Mouse (Mus musculus): ENCODE results near the gene Dscam.

Dscam gene

GRCm38 (mm10) chr16:97110028-97110427 lies 60.5 kb downstream of the Dscam start:
- no peak for ATAC-seq (ENCODE audit: insufficient number of reproducible peaks, low FRiP score, low TSS enrichment)

DNA sequence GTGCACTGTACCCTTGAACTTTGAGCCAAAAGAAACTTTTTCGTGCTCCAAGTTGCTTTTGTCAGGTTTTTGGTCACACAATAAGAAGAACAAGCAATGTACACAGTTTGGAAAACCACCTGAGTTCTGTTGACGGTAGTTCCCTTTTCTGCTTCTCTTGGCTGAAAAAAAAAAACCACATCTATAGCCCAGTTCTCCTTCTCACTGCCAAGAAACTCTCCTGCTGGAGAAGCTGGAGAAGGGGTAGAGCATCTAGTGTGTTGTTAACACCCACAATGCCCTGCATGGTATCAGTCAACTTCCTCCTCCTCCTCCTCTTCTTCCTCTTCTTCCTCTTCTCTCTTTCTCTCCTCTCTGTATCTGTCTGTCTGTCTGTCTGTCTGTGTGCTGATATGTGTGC lies 65.3 kb downstream of the Dscam start:
- ATAC-seq (ENCODE audit: insufficient number of reproducible peaks, low FRiP score, low TSS enrichment), result no peak

- no peak for ATAC-seq (ENCODE audit: insufficient number of reproducible peaks, low FRiP score, low TSS enrichment)
These were observed 67.5 kb downstream of the Dscam start for GRCm38 (mm10) chr16:97103046-97103445.

- no peak for ATAC-seq (ENCODE audit: insufficient number of reproducible peaks, low FRiP score, low TSS enrichment)
These were observed 70.5 kb downstream of the Dscam start for GRCm38 (mm10) chr16:97100091-97100490.

DNA sequence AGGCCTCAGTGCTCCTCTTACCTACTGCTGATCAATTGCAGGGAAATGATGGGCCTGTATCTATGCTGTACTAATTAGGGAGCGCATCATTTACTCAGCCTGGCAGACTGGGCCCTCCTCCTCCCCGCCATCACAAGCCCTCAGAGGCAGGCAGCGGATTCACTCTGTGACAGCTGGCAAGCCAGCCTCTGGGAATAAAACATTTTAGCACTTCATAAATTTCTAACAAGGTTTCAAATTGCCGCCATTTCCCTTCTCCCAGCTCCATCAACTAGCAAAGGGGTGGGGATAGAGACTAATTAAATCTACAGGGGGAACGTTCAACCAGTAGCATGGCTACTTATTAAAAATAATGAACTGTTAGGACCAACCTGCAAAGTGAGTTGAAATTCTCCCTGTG lies 72.0 kb downstream of the Dscam start:
- no peak for ATAC-seq (ENCODE audit: insufficient number of reproducible peaks, low FRiP score, low TSS enrichment)

DNA sequence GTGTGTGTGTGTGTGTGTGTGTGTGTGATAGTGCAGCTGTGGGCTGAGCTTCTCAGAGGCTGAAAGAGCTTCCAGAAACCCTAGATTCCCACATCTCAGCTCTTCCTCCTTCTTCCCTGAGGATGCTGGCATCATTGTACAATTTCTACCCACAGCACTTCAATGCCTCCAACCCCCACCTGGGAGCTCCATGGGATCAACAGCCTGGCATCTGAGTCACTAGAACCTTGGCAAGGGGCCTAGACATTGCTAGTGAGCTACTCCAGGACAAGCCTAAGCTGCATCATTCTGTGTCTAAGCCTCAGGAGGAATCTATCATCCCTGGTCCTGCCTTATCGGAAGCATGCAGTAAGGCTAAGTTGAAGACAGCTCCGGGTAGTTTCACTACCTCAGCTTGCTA lies 73.8 kb downstream of the Dscam start:
- ATAC-seq (ENCODE audit: insufficient number of reproducible peaks, low FRiP score, low TSS enrichment), result peak; percentile 80

DNA sequence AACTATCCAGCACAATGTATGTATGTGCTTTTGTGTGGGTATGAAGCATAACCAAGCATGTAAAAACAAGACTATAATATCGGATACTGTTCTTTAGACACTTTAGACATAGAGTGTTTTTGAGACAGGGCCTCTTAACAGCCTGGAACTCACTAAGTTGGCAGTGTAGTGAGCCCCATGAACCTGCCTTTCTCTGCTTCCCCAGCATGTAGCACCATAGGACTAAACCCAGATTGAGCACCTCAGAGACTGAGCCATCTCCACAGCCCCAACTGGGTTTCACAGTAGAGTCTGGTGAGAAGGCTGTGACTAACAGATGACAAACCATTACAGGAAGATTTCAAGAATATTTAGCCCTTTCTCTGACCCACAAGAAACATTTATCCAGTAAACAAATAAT lies 75.1 kb downstream of the Dscam start:
- ATAC-seq (ENCODE audit: insufficient number of reproducible peaks, low FRiP score, low TSS enrichment), result no peak

DNA sequence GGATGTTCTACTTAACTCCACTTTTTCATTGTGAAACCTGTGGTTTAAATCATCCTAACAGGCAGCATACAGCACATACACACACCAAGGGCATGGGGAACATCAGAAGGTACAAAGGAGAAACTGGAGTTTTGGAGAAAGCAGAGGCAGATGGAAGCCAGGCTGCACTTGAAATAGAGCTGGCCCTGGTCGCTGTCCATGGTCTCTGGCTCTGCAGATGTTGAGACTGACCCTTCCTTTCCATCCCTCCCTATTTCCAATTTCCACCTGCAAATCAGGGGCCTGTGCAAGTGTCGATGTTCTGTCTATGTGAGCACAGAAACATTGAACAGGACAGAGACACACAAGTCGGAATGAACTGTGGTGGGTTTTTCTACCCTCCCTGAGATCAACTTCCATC lies 81.2 kb downstream of the Dscam start:
- ATAC-seq (ENCODE audit: insufficient number of reproducible peaks, low FRiP score, low TSS enrichment), result no peak

DNA sequence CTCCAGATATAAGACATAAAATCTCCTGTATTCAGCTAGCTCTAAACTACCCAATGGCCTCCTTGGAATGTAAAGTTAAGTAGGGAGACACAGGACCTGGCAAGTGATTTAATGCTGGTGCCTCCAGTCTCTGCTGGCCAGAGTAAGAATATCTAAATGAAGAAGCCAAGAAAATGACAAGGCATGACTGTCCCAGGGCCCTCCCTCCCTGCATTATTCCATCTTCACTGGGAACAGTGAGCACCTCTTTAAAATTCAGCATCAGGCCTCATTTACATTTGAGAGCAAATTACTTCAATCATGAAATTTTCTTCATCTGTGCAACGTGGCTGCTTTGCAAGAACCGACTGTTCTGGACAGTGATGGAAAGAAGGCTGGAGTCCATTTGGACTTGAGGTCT lies 86.9 kb downstream of the Dscam start:
- no peak for ATAC-seq (ENCODE audit: insufficient number of reproducible peaks, low FRiP score, low TSS enrichment)

GRCm38 (mm10) chr16:97075920-97076572 lies 94.5 kb downstream of the Dscam start:
- no peak for ATAC-seq (ENCODE audit: insufficient number of reproducible peaks, low FRiP score, low TSS enrichment)

GRCm38 (mm10) chr16:97075137-97075902 lies 95.2 kb downstream of the Dscam start:
- no peak for ATAC-seq (ENCODE audit: insufficient number of reproducible peaks, low FRiP score, low TSS enrichment)

- no peak for ATAC-seq (ENCODE audit: insufficient number of reproducible peaks, low FRiP score, low TSS enrichment)
These were observed 96.7 kb downstream of the Dscam start for GRCm38 (mm10) chr16:97073847-97074246.

GRCm38 (mm10) chr16:97072624-97073023 lies 97.9 kb downstream of the Dscam start:
- ATAC-seq (ENCODE audit: insufficient number of reproducible peaks, low FRiP score, low TSS enrichment), result no peak

GRCm38 (mm10) chr16:97066856-97067255 lies 103.7 kb downstream of the Dscam start:
- no peak for ATAC-seq (ENCODE audit: insufficient number of reproducible peaks, low FRiP score, low TSS enrichment)

DNA sequence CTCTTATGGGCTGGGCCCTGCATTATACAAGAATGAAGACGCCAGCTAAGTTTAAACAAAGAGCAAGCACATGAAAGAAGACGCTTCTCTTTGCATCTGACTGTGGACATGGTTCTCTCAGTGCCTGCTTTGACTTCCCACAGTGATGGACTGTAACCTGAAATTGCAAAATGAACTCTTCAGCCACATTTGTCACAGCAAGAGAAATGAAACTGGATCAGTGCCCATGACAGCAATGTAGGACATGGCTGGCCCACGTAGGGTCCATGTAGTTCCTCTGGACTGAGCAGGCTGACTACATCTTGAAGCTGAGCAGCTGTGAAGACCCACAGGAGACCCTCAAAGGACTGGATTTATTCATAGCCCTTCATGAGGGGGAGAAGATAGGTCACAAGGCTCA lies 108.3 kb downstream of the Dscam start:
- ATAC-seq (ENCODE audit: insufficient number of reproducible peaks, low FRiP score, low TSS enrichment), result no peak

- ATAC-seq (ENCODE audit: insufficient number of reproducible peaks, low FRiP score, low TSS enrichment), result no peak
These were observed 109.2 kb downstream of the Dscam start for GRCm38 (mm10) chr16:97061390-97061789.

- ATAC-seq (ENCODE audit: insufficient number of reproducible peaks, low FRiP score, low TSS enrichment), result no peak
These were observed 109.8 kb downstream of the Dscam start for GRCm38 (mm10) chr16:97060736-97061135.

- no peak for ATAC-seq (ENCODE audit: insufficient number of reproducible peaks, low FRiP score, low TSS enrichment)
These were observed 110.3 kb downstream of the Dscam start for GRCm38 (mm10) chr16:97060276-97060675.

DNA sequence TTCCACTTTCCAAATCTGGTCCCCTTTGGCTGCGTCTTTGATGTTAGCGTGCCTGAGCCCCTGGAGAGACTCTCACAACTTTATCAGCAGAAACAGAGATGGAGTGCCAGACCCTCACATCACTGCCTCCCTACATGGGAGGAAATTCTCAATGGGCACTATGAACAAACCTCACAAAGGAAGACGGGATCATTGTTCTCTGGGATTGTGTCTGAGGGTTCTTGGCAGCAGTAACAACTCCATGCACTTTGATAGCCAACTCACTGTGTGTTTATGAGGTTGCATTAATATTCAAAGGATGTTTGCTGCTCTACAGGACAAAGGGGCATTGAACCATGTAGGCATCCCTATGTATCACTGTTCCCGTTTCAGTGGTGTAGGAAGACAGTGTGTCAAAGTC lies 135.3 kb downstream of the Dscam start:
- ATAC-seq (ENCODE audit: insufficient number of reproducible peaks, low FRiP score, low TSS enrichment), result no peak

DNA sequence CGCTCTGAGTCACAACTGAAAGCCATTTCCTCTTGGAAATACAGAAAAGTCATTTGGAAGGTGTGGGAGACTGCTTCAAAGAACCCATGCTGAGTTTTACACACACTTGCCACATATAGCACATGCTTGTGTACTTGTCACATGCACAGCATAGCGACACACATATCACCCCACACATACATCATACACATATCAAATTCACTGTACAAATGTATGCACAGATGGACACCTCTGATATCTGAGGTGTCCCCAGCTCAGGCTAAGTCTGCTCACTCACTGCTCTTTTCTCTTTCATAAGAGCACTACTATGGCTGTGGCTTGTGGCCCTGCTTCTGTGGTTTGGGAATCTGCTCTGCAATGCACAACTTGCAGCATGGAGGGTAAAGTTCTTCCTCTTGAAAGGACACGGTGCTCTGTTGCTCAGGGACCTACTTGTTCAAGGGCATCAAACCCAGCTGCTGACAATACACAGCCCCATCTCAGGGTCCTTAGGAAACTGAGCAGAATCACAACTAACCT lies 137.0 kb downstream of the Dscam start:
- no peak for ATAC-seq (ENCODE audit: insufficient number of reproducible peaks, low FRiP score, low TSS enrichment)

DNA sequence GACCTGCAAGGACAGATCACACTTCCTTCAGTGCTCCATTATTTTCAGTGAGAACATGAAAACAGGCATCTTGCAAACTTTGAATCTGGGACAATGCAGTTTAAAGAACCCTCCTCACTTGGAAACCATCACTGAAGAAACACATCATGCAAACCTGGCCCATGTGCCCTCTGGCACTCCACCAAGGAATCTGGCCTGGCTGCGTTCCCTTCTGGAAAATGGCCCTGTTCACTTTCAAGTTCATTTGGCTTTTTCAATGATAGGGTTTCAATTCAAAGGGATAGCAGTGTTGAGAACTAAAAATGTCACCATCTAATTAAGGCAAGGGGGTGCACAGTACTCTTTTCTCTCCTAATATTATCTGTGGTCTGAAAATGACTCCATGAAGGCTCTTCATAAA lies 142.9 kb downstream of the Dscam start:
- no peak for ATAC-seq (ENCODE audit: insufficient number of reproducible peaks, low FRiP score, low TSS enrichment)

DNA sequence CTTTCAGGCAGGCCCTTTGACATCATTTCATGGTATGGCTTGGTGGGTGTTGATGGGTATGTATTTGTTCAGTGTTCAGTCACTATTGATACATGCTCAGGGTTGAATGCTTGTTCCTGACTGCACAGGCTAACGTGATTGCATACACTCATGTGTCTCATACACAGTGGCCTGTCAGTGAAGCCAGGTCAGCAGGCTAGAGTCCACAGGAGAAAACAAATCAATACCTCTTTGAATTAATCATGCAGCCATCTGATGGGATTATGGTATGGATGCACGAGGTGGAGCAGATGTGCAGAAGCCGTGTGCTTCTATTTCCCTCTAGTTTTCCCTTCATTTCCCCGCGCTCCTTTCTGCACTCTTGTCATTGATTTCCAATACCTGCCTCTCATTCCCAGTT lies 143.7 kb downstream of the Dscam start:
- no peak for ATAC-seq (ENCODE audit: insufficient number of reproducible peaks, low FRiP score, low TSS enrichment)

Data from cerebellum, adult (tissue).